Mouse (Mus musculus): ENCODE measurements around the gene Mbd5. TPM values are rescaled to one million over a fixed set of nuclear protein-coding genes. Genes with fewer than 3 reads are reported as not detected.

The Mbd5 gene
- total and polyA plus RNA-seq, 3 experiments, result 0.92 to 45.8 (median 15.2) TPM

GRCm38 (mm10) chr2:49367546-49367917, 418.2 kb downstream of the Mbd5 start:
- Histone ChIP-seq H3K4me3 (ENCODE audit: low read depth, low read length) (no peak overlapping the region), H3K4me1 (ENCODE audit: insufficient read depth, low read depth, low read length) (no peaks in the 10 kb centered on the region), H3K27me3 (ENCODE audit: insufficient read depth, low read length) (peaks cover 6% of the 10 kb centered on the region), H3K9me3 (replicated peaks) (no peaks in the 10 kb centered on the region), H3K36me3 (replicated peaks) (no peaks in the 10 kb centered on the region)
- DNase-seq (ENCODE audit: low spot score) (no peak), ATAC-seq (ENCODE audit: extremely low read depth, insufficient number of reproducible peaks, low FRiP score, poor library complexity, severe bottlenecking) (no peak)
- TF ChIP-seq TAL1 (conservative IDR thresholded peaks at IDR 0.05; ENCODE audit: low read depth, low read length), result no peak
- TF ChIP-seq POLR2AphosphoS5 (IDR thresholded peaks at IDR 0.05; ENCODE audit: insufficient replicate concordance, low read depth, low read length), result no peak
- no peak for TF ChIP-seq GATA1 (IDR thresholded peaks at IDR 0.05; ENCODE audit: borderline replicate concordance, low read length)
- TF ChIP-seq CTCF (IDR thresholded peaks at IDR 0.05; ENCODE audit: low read depth, low read length), result no peak
- no peak for TF ChIP-seq GATA2 (IDR thresholded peaks at IDR 0.05; ENCODE audit: borderline replicate concordance, low read depth, low read length)

- Histone ChIP-seq H3K4me1 (ENCODE audit: insufficient read depth, low read depth, low read length) (no peaks in the 10 kb centered on the region), H3K36me3 (replicated peaks) (no peaks in the 10 kb centered on the region), H3K27me3 (ENCODE audit: insufficient read depth, low read length) (peaks cover 6% of the 10 kb centered on the region; the same call in 1 of the 2 replicates), H3K9me3 (replicated peaks) (no peaks in the 10 kb centered on the region), H3K4me3 (ENCODE audit: low read depth, low read length) (no peak overlapping the region)
- DNase-seq (ENCODE audit: low spot score) (no peak), ATAC-seq (ENCODE audit: extremely low read depth, insufficient number of reproducible peaks, low FRiP score, poor library complexity, severe bottlenecking) (no peak)
- TF ChIP-seq GATA2 (IDR thresholded peaks at IDR 0.05; ENCODE audit: borderline replicate concordance, low read depth, low read length) (no peak), GATA1 (IDR thresholded peaks at IDR 0.05; ENCODE audit: borderline replicate concordance, low read length) (no peak), POLR2AphosphoS5 (IDR thresholded peaks at IDR 0.05; ENCODE audit: insufficient replicate concordance, low read depth, low read length) (no peak)
These were observed 422.3 kb downstream of the Mbd5 start for GRCm38 (mm10) chr2:49371632-49372031.

- Histone ChIP-seq H3K36me3 (replicated peaks) (no peaks in the 10 kb centered on the region), H3K27me3 (ENCODE audit: insufficient read depth, low read length) (peaks cover 6% of the 10 kb centered on the region; the same call in 1 of the 2 replicates), H3K9me3 (replicated peaks) (no peaks in the 10 kb centered on the region), H3K4me3 (ENCODE audit: low read depth, low read length) (no peak overlapping the region), H3K4me1 (ENCODE audit: insufficient read depth, low read depth, low read length) (no peaks in the 10 kb centered on the region)
- DNase-seq (ENCODE audit: low spot score) (no peak), ATAC-seq (ENCODE audit: extremely low read depth, insufficient number of reproducible peaks, low FRiP score, poor library complexity, severe bottlenecking) (no peak)
- no peak for TF ChIP-seq GATA2 (IDR thresholded peaks at IDR 0.05; ENCODE audit: borderline replicate concordance, low read depth, low read length)
- TF ChIP-seq TAL1 (conservative IDR thresholded peaks at IDR 0.05; ENCODE audit: low read depth, low read length), result no peak
- TF ChIP-seq CTCF (IDR thresholded peaks at IDR 0.05; ENCODE audit: low read depth, low read length), result no peak
- no peak for TF ChIP-seq POLR2AphosphoS5 (IDR thresholded peaks at IDR 0.05; ENCODE audit: insufficient replicate concordance, low read depth, low read length)
- no peak for TF ChIP-seq GATA1 (IDR thresholded peaks at IDR 0.05; ENCODE audit: borderline replicate concordance, low read length)
These were observed 423.3 kb downstream of the Mbd5 start for GRCm38 (mm10) chr2:49372586-49372985.

Other genes starting within 250 kb of the Mbd5 start
- gene Acvr2a, start 135.4 kb upstream of the Mbd5 start, total RNA-seq (2014; fragmentation: Nextera tagmentation), result 4.2 and 4.3 TPM in 2 replicates
- 2.6 and 3.7 TPM in 2 replicates for gene Acvr2a, start 135.4 kb upstream of the Mbd5 start, total RNA-seq (2017)
- gene Acvr2a, start 135.4 kb upstream of the Mbd5 start, polyA plus RNA-seq (2012), result 0.18 and 0.24 TPM in 2 replicates
- 340 and 363 TPM in 2 replicates for gene Orc4, start 769 bp downstream of the Mbd5 start, total RNA-seq (2014; fragmentation: Nextera tagmentation)
- gene Orc4, start 769 bp downstream of the Mbd5 start, total RNA-seq (2017), result 194 and 233 TPM in 2 replicates
- 22.1 and 23.7 TPM in 2 replicates for gene Orc4, start 769 bp downstream of the Mbd5 start, polyA plus RNA-seq (2012)

All from G1E (cell line).